Mouse (Mus musculus) embryonic facial prominence, embryonic 10.5 days (tissue): ENCODE results near the gene Top2b. TPM values are rescaled to one million over a fixed set of nuclear protein-coding genes. Genes with fewer than 3 reads are reported as not detected.

Experiments used
- DNase-seq: peaks from one replicate; pipeline ENCODE4 v3.0.0-alpha.2; 2017; ENCODE audit warnings: low spot score
- H3K27ac ChIP-seq: fragments of 300-500 bp; sonication (generic); replicated peaks from 2 replicates; pipeline ENCODE4 v1.5.1; 2016; ENCODE audit warnings: mild to moderate bottlenecking
- H3K27me3 ChIP-seq: fragments of 300-500 bp; sonication (generic); replicated peaks from 2 replicates; pipeline ENCODE4 v1.6.1; 2016; ENCODE audit warnings: low read depth, mild to moderate bottlenecking; ENCODE audit not compliant: poor library complexity, severe bottlenecking
- H3K36me3 ChIP-seq: fragments of 300-500 bp; sonication (generic); replicated peaks from 2 replicates; pipeline ENCODE4 v1.6.1; 2016; ENCODE audit warnings: mild to moderate bottlenecking, moderate library complexity
- H3K4me1 ChIP-seq: fragments of 300-500 bp; sonication (generic); 2 replicates; pipeline ENCODE4 v1.6.1; 2016
- H3K4me3 ChIP-seq: fragments of 300-500 bp; sonication (generic); 2 replicates; pipeline ENCODE4 v1.5.1; 2016; ENCODE audit warnings: mild to moderate bottlenecking, moderate library complexity
- H3K9me3 ChIP-seq: fragments of 300-500 bp; sonication (generic); 2 replicates; pipeline ENCODE4 v1.6.1; 2016; ENCODE audit warnings: mild to moderate bottlenecking
- WGBS: fragments of 180-500 bp; shearing (Covaris S2); methylation state at CpG from one replicate; pipeline ENCODE4 v1.1.7; 2016; 5-methylcytosine and 5-hydroxymethylcytosine counted together
- polyA plus RNA-seq: library from polyadenylated mRNA; unstranded; fragments of >200 nt; fragmentation: Nextera tagmentation; extraction: Ambion mirVana; gene quantifications from 2 replicates; pipeline ENCODE4 v1.2.1, GENCODE M21; 2016

The Top2b gene
- 75.5 and 79.2 TPM in 2 replicates for polyA plus RNA-seq

- DNase-seq: peak; percentile 97
- Histone ChIP-seq H3K36me3 (peaks cover 3% of the 10 kb centered on the region), H3K9me3 (no peaks in the 10 kb centered on the region), H3K4me1 (peaks cover 16% of the 10 kb centered on the region), H3K27ac (peak within 1 kb of the TSS; percentile 99), H3K27me3 (no peaks in the 10 kb centered on the region), H3K4me3 (peak within 1 kb of the TSS; percentile 93)
- WGBS: under 1% methylated on average over 32 of the region's 32 CpGs
Observed at GRCm38 (mm10) chr14:16364878-16365337, at the start of gene Top2b. Gene Top2b (plus strand): TSS chr14:16365179.

DNA sequence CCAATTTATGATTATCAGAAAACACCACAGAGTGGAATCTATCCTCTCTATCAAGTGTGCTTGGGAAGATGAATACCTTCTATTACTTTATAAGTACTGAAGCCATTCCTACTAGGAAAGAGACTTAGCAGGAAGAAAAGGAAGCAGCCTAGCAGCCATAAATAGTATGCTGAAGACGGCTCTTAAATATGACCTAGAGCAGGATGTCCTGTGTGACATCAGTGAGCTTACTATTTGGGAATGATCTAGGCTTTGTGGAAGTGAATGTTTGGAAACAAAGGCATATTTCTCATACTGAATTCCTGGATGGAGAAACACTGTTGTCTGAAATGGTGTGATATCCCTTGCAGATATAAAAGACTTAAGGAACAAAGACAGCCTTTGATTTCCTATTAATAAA is 48.3 kb upstream of the Top2b start:
- Histone ChIP-seq H3K27ac (no peak overlapping the region), H3K27me3 (no peaks in the 10 kb centered on the region), H3K4me3 (no peak overlapping the region), H3K9me3 (no peaks in the 10 kb centered on the region), H3K36me3 (no peaks in the 10 kb centered on the region), H3K4me1 (peaks cover 6% of the 10 kb centered on the region; the same call in 1 of the 2 replicates)
- no peak for DNase-seq
- 79% methylated on average over 1 of the region's 1 CpGs for WGBS

DNA sequence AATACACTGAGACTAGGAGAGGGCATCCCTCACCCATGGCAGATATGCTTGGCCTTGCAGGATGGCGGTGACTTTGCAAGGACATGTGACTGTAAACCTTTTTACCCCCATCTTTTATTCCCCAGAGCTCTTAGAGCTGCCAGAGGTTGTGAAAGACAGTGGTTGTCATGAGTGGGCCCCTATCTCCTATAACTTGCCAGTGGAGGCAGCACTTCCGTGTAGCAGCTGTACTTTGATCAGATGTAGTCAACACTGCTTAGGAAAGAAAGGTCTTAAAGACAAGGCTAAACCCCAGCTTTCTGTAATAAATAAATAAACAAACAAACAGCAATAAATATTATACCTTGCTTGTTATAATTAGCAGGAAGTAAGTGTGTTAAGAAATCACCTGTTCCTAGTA is 45.2 kb upstream of the Top2b start:
- Histone ChIP-seq H3K36me3 (no peaks in the 10 kb centered on the region), H3K27me3 (no peaks in the 10 kb centered on the region), H3K9me3 (no peaks in the 10 kb centered on the region), H3K27ac (no peak overlapping the region), H3K4me3 (no peak overlapping the region), H3K4me1 (no peaks in the 10 kb centered on the region)
- DNase-seq: no peak
- WGBS: 85% methylated on average over 2 of the region's 2 CpGs

DNA sequence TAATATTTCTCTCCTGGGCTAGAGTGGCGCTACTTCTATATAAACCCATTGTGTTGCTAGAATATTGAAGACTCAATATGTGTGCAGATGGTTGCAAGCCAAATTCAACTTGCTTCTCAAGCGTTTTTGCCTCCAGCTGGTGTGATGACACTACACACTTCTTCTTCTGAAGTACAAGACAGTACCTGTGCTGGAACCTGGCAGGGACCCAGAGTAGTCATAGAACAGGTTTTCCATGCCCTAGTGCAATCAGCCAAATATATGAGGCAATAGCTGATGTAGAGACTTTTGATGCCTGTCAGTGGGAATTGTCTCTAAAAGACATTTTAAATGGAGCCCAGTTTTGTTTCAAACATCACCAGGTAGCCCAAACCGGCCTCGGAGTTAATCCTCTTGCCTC is 40.6 kb upstream of the Top2b start:
- WGBS: 79% methylated on average over 4 of the region's 4 CpGs
- DNase-seq: no peak
- H3K4me3 ChIP-seq: no peak overlapping the region
- H3K27me3 ChIP-seq: no peaks in the 10 kb centered on the region
- no peaks in the 10 kb centered on the region for H3K36me3 ChIP-seq
- H3K27ac ChIP-seq: no peak overlapping the region
- H3K9me3 ChIP-seq: no peaks in the 10 kb centered on the region
- peaks cover 11% of the 10 kb centered on the region for H3K4me1 ChIP-seq

DNA sequence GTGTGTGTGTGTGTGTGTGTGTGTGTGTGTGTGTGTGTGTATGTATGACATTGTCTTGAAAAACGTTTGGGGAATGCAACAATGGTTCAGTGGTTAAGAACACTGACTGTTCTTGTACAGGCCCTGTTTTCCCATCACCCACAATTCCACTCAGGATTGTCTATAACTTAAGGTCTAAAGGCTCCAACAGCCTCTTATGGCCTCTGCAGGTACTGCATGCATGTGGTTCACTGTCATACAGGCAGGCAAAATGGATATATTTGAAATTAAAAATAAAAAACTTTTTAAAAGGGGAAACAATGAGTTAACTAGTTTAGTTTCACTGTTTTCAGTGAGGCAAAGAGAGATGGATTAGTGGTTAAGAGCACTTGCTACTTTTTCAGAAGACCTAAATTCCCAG is 39.8 kb upstream of the Top2b start:
- no peak overlapping the region for H3K27ac ChIP-seq
- no peaks in the 10 kb centered on the region for H3K27me3 ChIP-seq
- no peaks in the 10 kb centered on the region for H3K9me3 ChIP-seq
- peaks cover 14% of the 10 kb centered on the region for H3K4me1 ChIP-seq
- H3K36me3 ChIP-seq: no peaks in the 10 kb centered on the region
- no peak for DNase-seq
- WGBS: 65% methylated on average over 1 of the region's 1 CpGs
- no peak overlapping the region for H3K4me3 ChIP-seq

GRCm38 (mm10) chr14:16328531-16328930 is 36.4 kb upstream of the Top2b start:
- peak; percentile 79 for DNase-seq
- Histone ChIP-seq H3K36me3 (no peaks in the 10 kb centered on the region), H3K27ac (peak overlapping the region; percentile 85), H3K9me3 (no peaks in the 10 kb centered on the region), H3K27me3 (no peaks in the 10 kb centered on the region), H3K4me3 (no peak overlapping the region), H3K4me1 (peaks cover 14% of the 10 kb centered on the region)
- WGBS: 5% methylated on average over 2 of the region's 2 CpGs

DNA sequence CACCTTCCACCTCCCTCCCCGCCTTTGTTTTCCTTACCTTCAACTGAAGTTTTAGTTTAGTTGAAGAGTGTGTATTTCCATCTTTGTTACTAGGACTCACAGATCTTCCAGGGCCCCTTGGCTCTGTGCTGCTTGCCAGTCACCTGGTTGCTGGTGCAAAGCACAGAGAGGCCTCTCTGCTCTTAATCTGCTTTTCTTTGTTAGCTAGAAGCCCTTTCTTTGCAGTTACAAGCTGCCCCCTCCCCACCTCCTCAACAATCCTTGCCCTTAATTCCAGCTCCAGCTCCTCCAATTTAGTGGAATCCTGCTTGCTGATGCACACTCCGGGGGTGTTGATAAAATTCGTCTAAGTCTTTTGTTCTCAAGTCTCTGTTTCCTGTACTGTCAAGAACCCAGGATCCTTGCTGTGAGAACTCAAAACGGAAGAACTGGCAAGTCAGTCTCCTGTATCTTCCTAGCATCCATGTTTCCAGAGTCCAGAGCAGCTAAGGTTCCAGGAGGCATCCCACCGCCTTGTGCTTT is 36.0 kb upstream of the Top2b start:
- peak; percentile 35 for DNase-seq
- WGBS: 26% methylated on average over 5 of the region's 5 CpGs

GRCm38 (mm10) chr14:16329756-16330155 is 35.2 kb upstream of the Top2b start:
- H3K4me1 ChIP-seq: peaks cover 14% of the 10 kb centered on the region
- no peak overlapping the region for H3K4me3 ChIP-seq
- no peaks in the 10 kb centered on the region for H3K9me3 ChIP-seq
- WGBS: 80% methylated on average over 3 of the region's 3 CpGs
- no peaks in the 10 kb centered on the region for H3K27me3 ChIP-seq
- no peak for DNase-seq
- peak overlapping the region; percentile 85; the same call in 1 of the 2 replicates for H3K27ac ChIP-seq
- no peaks in the 10 kb centered on the region for H3K36me3 ChIP-seq

More for the DNA sequence above, 36.0 kb upstream of the Top2b start:
- Histone ChIP-seq H3K9me3 (no peaks in the 10 kb centered on the region), H3K27ac (peak overlapping the region; percentile 85), H3K4me1 (peaks cover 14% of the 10 kb centered on the region), H3K36me3 (no peaks in the 10 kb centered on the region), H3K4me3 (no peak overlapping the region), H3K27me3 (no peaks in the 10 kb centered on the region)

DNA sequence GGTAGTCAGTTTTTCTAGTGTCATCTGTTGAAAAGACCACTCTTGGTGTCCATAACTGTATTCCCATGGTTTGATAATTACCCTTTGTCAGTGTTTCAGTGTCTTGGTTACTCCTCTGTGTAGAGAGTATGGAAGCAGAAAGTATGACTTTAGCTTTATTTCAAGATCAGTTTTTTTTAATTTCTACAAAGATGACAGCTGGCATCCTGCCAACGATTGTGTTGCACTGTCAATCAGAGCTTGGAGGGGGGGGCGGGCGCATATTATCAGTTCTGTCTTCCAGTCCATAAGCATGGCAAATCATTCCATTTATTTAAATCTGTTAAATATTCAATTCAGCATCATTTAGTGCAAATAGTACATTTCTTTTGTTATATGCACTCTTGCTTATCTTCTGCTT is 30.7 kb upstream of the Top2b start:
- 91% methylated on average over 3 of the region's 3 CpGs for WGBS
- Histone ChIP-seq H3K27ac (no peak overlapping the region), H3K9me3 (no peaks in the 10 kb centered on the region), H3K4me3 (no peak overlapping the region), H3K36me3 (no peaks in the 10 kb centered on the region), H3K4me1 (peaks cover 12% of the 10 kb centered on the region), H3K27me3 (no peaks in the 10 kb centered on the region)
- DNase-seq: no peak

DNA sequence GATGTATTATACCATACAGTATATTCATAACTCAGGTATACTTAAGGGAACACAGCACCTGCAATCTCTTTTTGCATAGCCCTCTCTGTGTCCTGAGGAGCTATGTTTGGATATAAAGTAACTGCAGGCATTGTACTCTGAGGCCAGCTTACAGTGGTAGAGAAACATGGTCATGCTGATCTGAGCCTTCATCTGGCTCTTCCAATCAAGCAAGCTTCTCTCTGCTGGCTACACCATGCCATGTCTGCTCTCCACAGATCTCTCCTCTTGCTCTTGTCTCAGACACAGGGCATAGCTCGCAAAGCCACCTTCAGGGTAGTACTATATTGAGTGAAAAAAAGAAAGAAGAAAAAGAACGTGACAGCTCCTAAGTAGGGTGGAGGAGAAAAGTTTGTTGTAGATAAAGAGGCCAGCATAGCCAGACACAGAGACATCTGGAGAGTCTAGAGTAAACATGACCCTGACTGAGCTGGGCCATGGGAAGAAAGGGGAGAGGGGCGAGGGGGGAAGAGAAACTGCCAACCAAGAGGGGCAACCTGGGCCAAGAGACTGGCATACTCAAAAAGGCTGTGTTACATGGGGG is 29.1 kb upstream of the Top2b start:
- H3K36me3 ChIP-seq: no peaks in the 10 kb centered on the region
- H3K9me3 ChIP-seq: no peaks in the 10 kb centered on the region
- WGBS: 58% methylated on average over 3 of the region's 3 CpGs
- no peak for DNase-seq
- no peaks in the 10 kb centered on the region for H3K27me3 ChIP-seq
- peaks cover 8% of the 10 kb centered on the region for H3K4me1 ChIP-seq
- H3K27ac ChIP-seq: no peak overlapping the region
- H3K4me3 ChIP-seq: no peak overlapping the region

DNA sequence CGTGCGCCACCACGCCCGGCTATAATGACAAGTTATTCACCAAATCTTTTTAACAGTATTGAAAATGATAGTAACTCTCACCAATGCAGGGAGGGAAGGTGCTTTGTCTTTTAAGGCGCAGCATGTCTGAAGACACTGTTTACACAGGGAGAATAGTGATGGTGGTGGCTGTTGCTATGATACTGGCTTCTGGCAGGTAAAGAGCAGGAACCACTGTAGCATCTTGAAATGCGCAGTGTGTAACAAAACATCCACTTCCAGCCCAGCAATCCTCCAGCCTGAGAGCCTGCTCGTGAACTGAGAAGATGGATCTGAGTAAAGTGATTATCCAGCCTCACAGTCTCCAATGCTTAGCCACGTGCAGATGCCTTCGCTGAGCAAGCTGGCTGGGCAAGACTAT is 17.5 kb upstream of the Top2b start:
- no peak overlapping the region for H3K4me3 ChIP-seq
- no peak for DNase-seq
- H3K9me3 ChIP-seq: no peaks in the 10 kb centered on the region
- H3K4me1 ChIP-seq: no peaks in the 10 kb centered on the region
- no peaks in the 10 kb centered on the region for H3K27me3 ChIP-seq
- H3K27ac ChIP-seq: no peak overlapping the region
- no peaks in the 10 kb centered on the region for H3K36me3 ChIP-seq
- 74% methylated on average over 9 of the region's 9 CpGs for WGBS

DNA sequence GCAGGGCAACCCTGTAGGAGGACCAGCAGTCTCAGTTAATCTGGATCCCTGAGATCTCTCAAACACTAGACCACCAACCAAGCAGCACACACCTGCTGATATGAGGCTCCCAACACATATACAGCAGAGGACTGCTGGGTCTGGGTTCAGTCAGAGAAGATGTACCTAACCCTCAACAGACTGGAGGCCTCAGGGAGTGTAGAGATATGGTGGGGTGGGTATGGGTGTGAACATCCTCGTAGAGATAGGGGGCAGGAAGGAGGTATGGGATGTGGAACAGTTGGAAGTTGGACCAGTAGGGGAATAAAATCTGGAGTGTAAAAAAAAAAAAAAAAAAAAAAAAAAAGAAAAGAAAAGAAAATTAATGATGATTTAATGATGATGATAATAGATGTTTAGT is 5.3 kb upstream of the Top2b start:
- DNase-seq: no peak
- Histone ChIP-seq H3K27me3 (no peaks in the 10 kb centered on the region), H3K4me3 (no peak overlapping the region), H3K4me1 (peaks cover 4% of the 10 kb centered on the region; the same call in 1 of the 2 replicates), H3K27ac (no peak overlapping the region), H3K36me3 (no peaks in the 10 kb centered on the region), H3K9me3 (no peaks in the 10 kb centered on the region)
- WGBS: 76% methylated on average over 1 of the region's 1 CpGs

- no peaks in the 10 kb centered on the region for H3K27me3 ChIP-seq
- peak; percentile 26 for DNase-seq
- H3K4me3 ChIP-seq: peak overlapping the region; percentile 93
- H3K36me3 ChIP-seq: no peaks in the 10 kb centered on the region
- peak overlapping the region; percentile 99 for H3K27ac ChIP-seq
- H3K9me3 ChIP-seq: no peaks in the 10 kb centered on the region
- under 1% methylated on average over 32 of the region's 32 CpGs for WGBS
- peaks cover 16% of the 10 kb centered on the region for H3K4me1 ChIP-seq
Observed at GRCm38 (mm10) chr14:16364161-16364831, 683 bp upstream of the Top2b start.
